Mouse (Mus musculus): ENCODE results near the gene Kmt2c.

The Kmt2c gene

DNA sequence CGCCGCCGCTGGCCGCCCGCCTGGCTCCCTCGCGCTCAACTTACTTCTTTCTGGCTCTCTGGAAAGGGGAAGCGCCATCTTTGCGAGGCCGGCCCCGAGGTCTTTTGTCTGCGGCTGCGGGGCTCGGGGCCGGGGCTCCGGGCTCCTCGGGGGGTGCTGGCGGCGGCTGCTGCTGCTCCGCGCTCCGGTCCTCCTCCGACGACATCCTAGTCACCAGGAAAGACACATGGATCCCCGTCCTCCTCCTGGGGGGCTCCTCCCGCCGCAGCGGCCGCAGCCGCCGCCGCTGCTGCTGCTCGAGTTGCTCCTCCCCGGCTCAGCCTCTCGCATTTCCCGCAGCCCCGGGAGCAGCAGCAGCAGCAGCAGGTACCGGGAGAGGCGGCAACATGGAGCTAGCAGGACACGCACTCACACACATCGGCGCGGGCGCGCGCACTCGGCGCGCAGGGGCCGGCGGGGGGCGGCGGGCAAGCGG lies at the start of gene Kmt2c:
Gene Kmt2c, minus strand, starts transcription at position 438 of the 475 bp plus-strand sequence.
- peak in 1 of 2 experiments; percentile 83 for DNase-seq

DNA sequence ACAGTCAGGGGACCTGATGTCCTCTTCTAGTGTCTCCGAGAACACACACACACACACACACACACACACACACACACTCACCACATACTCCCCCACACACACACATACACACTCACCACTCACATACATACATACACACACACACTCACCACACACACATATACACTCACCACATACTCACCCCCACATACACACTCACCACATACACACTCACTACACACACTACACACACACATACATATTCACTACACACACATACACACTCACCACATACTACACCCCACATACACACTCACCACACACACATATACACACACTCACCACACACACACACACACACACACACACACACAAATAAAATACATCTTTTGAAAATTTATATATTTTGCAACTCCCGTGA lies 48.3 kb upstream of the Kmt2c start:
- no peak for DNase-seq

DNA sequence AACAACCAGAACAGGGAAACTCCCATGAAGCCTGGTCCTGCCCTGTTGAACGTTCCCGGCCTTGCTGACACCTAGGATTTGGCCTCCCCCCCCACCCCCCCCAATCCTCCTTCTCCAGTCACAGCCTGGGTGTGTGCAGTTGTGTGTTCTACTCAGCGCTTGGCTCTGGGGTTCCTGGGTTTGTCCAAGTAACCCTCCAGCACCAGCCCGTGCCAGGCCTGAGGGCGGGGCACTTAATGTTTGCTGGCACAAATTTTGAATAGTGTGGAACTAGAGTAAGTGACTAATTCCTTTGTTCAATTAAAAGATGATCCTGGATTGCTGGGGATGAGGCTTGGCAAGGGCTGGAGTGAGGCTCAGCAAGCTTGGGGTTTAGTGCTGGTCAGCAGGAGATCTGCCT lies 46.0 kb upstream of the Kmt2c start:
- no peak for DNase-seq

DNA sequence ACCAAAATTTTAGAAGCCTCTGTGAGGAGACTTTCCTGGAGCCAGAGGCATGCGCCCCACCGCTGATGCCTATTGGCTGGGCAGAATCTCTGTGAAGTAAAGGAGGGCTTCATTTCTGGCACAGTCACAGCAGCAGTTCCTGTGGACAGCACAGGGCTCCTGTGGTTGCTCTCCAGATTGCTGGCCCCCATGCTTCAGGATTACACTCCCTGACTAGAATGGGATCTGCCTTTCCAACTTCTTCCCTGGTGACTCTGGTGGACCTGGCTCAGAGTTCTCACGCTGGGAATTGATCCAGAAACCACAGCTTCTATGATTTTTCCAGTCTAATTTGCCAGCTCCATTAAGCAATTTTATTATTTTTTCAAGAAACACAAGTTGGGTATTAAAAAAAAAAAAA lies 45.5 kb upstream of the Kmt2c start:
- DNase-seq = no peak

DNA sequence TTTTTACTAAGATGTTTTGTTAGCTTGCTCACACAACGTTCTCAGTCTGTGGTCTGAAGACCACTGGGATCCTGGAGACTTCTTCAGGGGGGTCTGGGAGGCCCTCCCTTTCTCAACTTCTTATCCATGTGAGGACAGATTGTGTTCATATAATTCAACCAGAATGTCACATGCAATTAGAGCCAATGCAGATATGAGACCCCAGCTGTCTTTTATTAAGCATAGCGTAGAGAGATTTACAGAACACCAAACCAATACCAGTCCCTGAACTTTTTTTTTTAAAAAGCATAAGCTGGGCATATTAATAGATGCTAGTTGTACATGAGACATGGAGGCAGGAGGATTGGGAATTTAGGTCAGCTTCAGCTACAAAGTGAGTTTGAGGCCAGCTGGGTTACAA lies 43.1 kb upstream of the Kmt2c start:
- no peak for DNase-seq

DNA sequence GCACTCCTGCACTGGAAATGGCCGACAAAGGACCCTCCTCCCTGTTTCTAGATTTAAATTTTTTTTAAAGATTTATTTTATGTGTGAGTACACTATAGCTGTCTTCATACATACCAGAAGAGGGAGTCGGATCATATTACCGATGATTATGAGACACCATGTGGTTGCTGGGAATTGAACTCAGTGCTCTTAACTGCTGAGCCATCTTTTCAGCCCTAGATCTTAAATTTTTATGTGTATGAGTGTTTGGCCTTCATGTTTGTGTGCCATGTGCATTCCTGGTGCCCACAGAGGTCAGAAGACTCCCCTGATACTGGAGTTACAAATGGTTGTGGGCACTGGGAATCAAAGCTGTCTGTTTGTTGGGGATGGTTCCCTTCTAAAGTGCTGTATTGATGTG lies 42.3 kb upstream of the Kmt2c start:
- no peak for DNase-seq

DNA sequence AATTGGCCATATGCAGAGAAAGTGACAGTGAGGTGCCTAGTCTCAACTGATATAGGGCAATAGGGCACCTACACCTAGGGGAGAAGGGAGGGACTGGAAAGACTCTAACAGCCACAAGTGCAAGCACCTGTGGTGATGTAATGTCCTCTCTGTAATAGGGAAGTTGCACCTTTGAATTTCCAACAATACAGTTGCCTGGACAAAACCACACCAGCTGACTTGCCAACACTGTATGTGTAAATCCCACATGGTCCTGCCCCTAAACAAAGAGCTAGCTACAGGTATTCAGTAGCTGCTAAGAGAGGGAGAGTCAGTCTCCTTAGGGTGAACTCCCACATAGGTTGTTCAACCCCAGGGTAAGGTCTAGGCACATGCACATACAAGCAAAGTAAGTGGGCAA lies 41.8 kb upstream of the Kmt2c start:
- no peak for DNase-seq

DNA sequence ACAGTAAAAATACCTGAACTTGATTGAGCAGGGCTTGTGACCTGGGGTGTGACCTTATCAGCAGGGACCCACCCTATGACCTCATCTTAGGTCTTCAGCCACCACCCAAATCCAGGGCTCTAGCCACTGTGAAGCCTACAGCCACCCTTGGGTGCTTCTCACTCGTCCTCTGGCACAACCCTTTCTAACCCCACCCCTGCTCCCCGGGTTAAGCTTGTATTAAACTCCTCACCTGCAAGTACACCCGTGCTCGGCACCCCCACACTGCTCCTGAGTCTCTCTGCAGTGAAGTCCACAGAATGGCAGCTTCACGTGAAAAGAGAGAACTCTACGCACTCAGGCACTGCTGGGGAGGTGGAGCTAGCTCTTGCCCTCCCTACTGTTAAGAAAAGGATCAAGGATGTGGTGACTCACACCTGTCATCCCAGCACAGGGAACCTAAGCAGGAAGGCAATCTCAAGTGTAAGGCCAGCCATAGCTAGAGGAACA lies 38.4 kb upstream of the Kmt2c start:
- no peak for DNase-seq

DNA sequence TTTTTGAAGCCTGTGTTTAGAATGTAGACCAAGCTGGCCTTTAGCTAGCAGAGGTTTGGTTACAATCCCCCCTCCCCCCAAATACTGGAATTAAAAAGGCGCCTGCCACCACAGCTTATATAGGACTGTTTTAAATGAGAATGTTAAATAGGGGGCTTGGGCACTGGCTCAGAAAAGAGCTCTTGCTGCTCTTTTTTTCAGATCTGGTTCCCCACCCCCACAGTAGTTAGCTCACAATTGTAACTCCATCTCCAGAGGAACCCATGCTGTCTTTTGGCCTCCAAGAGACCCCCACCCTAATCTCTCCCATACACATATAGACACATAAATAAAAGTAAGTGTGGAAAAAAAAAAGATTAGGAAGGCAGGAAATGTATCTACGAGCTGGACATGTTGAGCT lies 37.9 kb upstream of the Kmt2c start:
- no peak for DNase-seq

DNA sequence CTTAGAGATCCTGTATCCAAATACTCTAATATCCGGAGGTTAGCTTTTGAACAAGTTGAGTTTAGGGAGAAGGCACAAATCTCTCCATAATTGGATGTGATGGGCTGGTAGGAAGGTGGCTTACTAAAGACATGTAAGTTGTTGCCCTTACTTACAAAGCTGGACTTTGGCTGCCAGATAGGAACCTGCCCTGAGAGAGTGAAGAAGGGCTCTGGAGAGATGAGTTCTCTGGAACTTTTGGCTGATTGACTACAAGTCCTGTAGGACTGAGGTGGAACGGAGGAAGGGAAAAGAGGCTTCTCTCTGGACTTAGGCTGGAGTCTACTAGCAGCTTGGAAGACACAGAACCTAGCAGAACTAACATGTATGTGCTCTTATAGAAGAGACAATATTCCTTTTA lies 37.0 kb upstream of the Kmt2c start:
- DNase-seq = no peak

DNA sequence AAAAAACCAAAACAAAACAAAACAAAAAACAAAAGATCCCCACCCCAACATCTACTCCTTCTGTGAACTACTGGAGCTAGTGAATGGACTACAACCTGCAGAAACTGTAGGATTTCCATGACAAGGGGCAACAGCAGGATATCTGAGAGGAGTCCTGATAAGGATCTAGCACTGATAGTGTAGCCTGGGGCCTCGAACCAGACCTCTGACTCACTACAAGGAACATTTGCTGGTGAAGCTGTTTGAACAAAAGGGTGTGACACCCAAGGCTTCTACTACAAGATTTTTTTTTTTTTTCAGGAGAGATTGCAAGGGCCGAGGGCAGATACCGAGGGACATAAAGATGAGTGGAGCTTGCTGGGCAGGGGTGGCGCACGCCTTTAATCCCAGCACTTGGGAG lies 34.7 kb upstream of the Kmt2c start:
- no peak for DNase-seq

DNA sequence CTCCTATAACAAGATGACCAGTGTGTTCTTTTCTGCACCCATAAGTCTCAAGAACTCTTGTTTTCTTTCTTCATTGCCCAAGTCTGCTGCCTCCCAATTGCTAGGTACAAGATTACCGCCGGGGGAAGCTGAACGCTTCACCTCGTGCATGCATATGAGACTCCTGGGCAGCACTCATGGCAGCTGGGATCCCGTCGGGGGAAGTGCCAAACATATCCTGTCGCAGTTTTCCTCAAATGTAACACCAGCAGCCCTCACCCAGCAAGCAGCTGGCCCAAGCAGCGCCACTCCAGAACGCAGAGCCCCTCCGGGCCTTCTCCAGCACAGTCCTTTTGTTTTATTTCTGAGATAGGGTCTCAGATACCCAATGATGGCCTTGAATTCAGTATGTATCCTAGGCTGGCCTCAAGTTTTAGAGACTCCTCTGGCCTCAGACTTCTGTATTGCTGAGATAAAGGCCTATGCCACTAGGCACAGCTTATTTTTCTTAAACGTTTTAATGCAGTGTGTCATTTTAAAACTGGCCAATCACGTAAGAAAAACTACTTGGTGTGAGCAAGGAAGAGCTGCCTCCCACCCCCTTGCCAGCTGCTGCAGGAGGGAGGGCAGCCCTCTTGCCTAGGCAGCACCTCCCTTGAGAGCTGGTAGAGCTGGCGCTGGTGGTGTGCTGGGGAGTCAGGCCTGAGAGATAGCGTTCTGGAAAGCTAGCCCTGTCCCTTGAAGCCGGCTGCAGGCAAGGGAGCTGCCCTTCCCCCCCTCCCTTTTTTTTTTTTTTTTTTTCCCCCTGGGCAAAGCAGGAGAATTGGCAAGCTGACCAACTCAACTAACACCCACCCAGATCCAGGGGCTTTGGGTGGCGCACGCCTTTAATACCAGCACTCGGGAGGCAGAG lies 33.9 kb upstream of the Kmt2c start:
- no peak for DNase-seq

DNA sequence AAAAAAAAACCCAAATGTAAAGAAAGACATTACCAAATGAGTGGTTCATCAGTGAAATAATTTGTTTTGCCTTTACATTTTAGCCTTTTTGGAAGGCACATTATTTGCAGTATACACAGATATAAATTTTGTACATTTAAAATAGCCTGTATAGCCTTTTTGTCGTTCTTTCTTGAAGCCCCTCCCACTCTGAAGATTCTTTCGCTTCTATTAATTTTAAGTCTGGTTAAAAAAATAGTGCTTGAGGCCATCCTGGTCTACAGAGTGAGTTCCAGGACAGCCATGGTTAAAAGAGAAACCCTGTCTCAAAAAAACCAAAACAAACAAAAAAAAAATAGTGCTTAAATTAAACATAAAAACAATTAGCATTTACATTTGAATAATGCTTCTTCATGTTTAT lies 32.0 kb upstream of the Kmt2c start:
- DNase-seq = no peak

DNA sequence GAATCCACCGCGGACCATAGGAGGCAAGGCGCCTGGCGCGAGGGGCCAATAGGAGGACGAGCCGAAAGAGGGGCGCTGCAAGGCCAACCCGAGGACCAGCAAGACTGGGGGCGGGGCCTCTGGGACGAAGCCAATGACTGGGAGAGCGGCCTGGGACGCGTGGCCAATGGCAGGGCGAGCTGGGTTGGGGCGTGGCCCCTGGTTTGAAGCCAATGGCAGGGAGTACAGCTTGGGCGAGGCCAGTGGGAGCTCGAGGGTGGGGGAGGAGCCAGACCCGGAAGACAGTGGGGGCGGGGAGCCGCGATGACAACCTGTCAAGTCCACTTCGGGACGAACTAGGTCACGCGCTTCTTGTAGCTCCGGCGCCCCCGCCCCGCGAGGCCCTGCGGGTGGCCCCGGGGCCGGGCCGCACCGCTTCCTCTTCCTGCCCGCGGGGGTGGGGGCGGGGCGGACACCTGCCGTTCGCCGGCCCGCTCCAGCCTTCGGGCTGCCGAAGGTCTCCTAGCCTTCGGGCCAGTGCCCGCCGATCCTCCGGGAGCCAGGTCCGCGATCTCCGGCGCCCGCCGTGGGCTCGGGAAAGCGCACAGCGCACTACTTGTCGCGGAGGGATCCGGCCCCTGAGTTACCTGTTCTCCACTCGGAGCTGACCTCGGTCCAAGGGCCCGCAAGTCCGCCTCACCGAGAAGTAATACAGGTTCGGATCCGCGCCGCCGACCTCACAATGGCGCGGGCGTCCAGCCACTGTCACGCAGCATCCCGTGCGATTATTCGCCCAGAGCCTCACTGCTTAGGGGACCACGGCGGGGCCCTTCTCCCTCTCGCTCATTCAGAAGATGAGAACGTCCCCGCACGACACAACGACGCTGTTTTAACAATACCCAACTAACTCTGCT lies 31.2 kb upstream of the Kmt2c start:
- DNase-seq = peak; percentile 100

DNA sequence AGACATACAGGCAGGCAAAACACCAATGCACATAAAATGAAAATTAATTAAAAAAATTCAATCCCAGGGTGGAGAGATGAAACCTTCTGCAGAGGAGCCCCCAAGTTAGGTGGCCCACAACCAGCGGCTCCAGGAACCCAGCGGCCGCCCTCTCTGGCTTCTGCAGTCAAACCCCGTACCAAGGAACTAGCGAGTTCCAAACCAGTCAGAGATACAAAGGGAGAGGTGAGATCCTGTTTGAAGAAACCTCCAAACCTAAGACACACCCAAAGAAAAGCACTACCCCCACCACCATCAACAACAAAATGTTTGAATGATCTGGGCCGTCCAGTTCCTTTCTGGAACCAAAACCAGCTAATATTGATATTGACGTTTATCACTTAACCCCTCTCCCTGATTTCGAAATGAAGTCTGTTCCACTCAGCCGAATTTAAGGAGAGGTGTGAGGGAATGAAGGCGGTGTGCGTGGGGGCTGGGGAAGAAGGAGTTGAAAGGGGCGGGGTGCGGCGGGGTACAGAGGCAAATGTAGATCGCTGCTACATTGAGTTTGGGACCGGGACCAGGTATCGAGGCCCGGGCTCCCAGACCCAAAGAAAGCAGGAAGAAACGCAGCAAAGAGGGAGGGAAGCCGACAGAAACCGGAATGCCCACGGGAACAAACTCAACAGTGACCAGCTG lies 30.4 kb upstream of the Kmt2c start:
- peak in 1 of 2 experiments; percentile 10 for DNase-seq

DNA sequence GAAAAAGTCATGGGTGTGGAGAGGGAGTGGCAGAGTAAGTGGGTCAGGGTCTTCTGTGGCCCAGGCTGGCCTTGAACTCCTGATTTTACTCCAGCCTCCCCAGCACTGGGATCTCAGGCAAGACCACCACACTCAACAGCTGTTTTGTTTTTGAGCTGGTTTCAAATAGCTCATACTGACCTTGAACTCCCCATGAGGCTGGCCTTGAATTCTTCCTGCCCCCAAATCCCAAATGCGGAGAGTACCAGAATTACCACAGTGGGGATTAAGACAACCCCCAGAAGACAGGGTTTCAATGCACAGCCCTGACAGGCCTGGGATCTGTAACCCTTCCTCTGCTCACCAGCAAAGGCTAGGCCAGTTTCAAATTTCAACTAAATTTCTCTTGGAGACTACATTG lies 29.4 kb upstream of the Kmt2c start:
- no peak for DNase-seq

DNA sequence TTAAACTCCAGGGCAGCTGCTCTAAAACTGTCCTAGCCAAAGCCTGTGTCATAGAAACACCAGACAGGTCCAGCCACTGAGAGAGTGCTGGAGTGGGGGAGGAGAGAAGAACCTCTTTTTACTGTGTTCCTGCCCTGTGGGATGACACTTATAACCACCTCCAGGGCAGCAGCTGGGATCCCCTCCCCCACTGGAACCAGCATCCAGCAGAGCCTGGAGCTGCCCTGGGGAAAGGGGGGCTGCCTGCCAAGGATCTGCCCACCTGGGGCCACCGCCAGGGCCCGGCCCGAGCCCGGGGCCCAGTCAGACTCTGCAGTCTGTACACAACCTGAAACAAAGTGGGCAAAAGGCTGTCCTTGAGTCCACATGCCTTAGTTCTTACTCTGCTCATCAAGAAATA lies 28.3 kb upstream of the Kmt2c start:
- no peak for DNase-seq

DNA sequence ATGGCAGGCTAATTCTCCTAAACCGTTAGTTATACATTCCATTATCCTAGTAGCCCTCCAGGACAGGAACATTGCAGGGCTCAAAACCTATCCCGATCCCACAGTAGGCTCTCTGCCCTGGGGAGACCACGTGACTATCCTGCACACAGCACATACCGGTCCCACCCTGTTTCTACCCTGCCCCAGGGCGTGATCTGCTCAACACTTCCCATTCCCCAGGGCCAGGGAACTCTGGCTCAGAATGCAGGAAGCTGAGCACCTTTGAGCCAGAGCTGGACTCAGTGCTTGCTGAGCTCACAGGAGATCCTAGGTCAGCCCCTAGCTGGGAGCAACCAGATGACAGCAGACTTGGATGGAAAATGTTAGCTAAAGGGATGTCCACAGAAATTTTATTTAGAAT lies 27.5 kb upstream of the Kmt2c start:
- peak; percentile 15 to 32 for DNase-seq

DNA sequence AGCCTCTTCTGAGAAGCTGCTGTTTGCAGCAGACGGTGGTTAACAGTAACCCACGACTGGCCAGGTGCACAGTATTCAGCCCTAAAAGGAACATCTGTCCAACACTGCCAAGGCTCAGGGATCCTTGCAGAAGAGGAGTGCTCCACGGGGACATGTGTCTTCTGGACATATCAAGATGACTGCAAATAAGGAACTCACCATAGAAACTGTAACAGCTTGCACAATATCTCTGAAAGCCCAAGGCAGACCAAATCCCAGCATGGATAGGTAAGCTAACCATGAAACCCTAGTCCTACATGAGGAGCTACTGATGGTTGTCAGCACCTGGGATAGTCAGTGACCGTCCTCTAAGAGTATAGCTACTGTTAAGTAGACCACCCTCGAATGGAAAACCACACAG lies 22.9 kb upstream of the Kmt2c start:
- no peak for DNase-seq

DNA sequence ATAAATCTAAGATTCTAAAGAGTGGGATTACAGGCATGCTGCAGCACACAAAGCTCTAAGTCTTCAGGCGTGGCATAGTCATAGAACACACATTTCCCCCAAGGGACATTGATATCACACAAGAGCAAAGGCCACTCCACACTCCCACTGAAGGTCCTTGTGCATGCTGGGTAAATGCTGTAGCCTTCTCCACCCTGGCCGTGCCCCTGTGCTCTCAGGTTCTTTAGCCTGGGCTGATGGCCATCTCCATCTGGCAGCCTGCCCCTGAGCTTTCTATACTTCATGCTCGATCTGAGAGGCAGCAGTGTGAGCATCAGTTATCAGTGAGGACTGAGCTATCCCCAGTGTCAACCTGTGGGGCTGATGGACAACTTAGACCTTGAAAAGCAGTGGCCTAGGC lies 21.2 kb upstream of the Kmt2c start:
- DNase-seq = no peak

DNA sequence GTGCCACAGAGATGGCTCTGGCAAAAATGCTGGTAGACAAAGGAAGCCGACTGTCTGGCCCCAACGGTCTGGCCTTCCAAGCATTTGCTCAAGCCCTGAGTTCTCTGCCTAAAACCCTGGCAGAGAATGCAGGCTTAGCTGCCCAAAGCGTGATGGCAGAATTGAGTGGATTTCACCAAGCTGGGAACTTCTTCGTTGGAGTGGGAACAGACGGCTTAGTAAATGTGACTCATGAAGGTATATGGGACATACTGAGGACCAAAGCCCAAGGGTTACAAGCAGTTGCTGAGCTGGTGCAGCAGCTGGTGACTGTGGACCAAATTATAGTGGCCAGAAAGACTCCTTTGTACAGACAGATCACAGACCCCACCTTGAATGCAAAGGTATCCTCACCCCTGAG lies 19.0 kb upstream of the Kmt2c start:
- DNase-seq = no peak

DNA sequence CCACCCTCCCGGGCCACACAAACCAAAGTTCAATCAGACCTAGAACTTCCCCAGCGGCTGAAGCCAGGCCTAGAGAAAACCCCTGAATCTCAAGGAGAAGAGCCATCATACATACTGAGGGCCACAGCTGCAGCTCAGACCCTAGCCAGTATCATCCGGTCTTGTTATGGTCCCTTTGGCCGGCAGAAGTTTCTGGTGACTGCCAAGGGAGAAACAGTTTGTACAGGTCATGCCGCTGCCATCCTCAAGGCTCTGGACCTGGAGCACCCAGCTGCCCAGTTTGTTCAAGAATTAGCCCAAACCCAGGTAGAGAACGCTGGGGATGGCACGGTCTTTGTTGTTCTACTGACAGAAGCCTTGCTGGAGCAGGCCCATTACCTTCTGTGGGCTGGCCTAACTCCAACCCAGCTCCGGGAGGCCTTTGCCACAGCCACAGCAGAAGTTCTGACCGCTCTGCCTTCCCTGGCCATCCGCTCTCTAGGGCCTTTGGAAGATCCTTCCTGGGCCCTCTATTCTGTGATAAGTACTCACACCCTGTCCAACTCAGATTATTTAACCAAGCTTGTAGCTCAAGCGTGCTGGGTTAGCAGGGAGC lies 17.8 kb upstream of the Kmt2c start:
- DNase-seq = no peak

DNA sequence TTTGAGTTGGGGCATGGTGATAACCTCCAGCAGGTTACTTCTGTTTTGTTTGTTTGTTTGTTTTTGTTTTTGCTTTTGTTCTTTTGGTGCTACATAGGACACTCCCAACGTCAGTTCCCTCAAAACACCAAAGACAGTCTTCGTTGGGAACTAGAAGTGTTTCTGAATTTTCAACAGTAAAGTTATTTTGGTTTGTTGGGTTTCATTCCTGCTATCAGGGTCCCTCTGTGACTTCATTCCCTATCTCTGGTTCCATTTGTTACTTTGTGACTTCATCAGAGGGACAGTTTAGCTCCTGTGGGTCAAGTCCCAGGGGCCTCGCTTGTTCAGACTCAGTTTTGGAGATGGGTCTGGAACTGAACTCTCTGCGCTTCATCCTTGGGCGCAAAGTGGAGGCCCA lies 17.2 kb upstream of the Kmt2c start, which contains the start of gene Cct8l1:
Gene Cct8l1, plus strand, starts transcription at position 301 of the 400 bp plus-strand sequence.
- DNase-seq = no peak

All from kidney, postnatal 36 days (tissue).